Mouse (Mus musculus) MEL (cell line): ENCODE data around the gene Sipa1l2. TPM values are rescaled to one million over a fixed set of nuclear protein-coding genes. Genes with fewer than 3 reads are reported as not detected.

Source experiments
- DNase-seq: peaks from one replicate; pipeline ENCODE4 v3.0.0; 2011; ENCODE audit warnings: low read depth, low spot score
- H3K27ac ChIP-seq: 2 replicates; pipeline ENCODE4 v1.5.1; 2012; ENCODE audit warnings: low read depth, mild to moderate bottlenecking, control low read depth, low read length, moderate library complexity; ENCODE audit not compliant: control insufficient read depth
- H3K27me3 ChIP-seq, 2 experiments: fragments of 150-350 bp in 1 of 2; sonication (generic) in 1 of 2; 2 replicates each; pipeline ENCODE4 v1.6.1; 2012; ENCODE audit warnings: low read length in 2 of 2, mild to moderate bottlenecking in 2 of 2, improper control_type of control experiment in 1 of 2, moderate library complexity in 1 of 2; ENCODE audit not compliant: insufficient read depth in 2 of 2, control insufficient read depth in 1 of 2
- H3K36me3 ChIP-seq, 2 experiments: 2 replicates each; pipeline ENCODE4 v1.6.1; 2012 to 2014; ENCODE audit warnings: low read length in 2 of 2, improper control_type of control experiment in 1 of 2, inconsistent platforms in 1 of 2, mild to moderate bottlenecking in 1 of 2; ENCODE audit not compliant: insufficient read depth in 2 of 2, control insufficient read depth in 1 of 2
- H3K4me1 ChIP-seq, 2 experiments: fragments of 150-350 bp in 1 of 2; sonication (generic) in 1 of 2; 2 replicates each; pipeline ENCODE4 v1.6.1; 2012; ENCODE audit warnings: low read length in 2 of 2, improper control_type of control experiment in 1 of 2, mild to moderate bottlenecking in 1 of 2; ENCODE audit not compliant: insufficient read depth in 2 of 2, control insufficient read depth in 1 of 2
- H3K4me3 ChIP-seq, 2 experiments: fragments of 150-350 bp in 1 of 2; sonication (generic) in 1 of 2; 2 replicates each; pipeline ENCODE4 v1.5.1; 2012; ENCODE audit warnings: low read depth in 2 of 2, low read length in 2 of 2, mild to moderate bottlenecking in 2 of 2, moderate library complexity in 2 of 2, control low read depth in 1 of 2, improper control_type of control experiment in 1 of 2; ENCODE audit not compliant: control insufficient read depth in 1 of 2, insufficient read depth in 1 of 2
- H3K79me2 ChIP-seq: 2 replicates; pipeline ENCODE4 v1.6.1; 2012; ENCODE audit warnings: mild to moderate bottlenecking, low read length, moderate library complexity; ENCODE audit not compliant: control insufficient read depth, poor library complexity, insufficient read depth
- H3K9ac ChIP-seq: 2 replicates; pipeline ENCODE4 v1.6.1; 2012; ENCODE audit warnings: low read depth, mild to moderate bottlenecking, control low read depth, low read length, moderate library complexity; ENCODE audit not compliant: control insufficient read depth, poor library complexity, severe bottlenecking
- H3K9me3 ChIP-seq: fragments of 150-350 bp; sonication (generic); replicated peaks from 2 replicates; pipeline ENCODE4 v1.6.1; 2012; ENCODE audit warnings: mild to moderate bottlenecking, low read length, improper control_type of control experiment, moderate library complexity; ENCODE audit not compliant: insufficient read depth
- CHD1 ChIP-seq: IDR thresholded peaks from 2 replicates; pipeline ENCODE4 v1.6.1; 2012; ENCODE audit warnings: low read depth, mild to moderate bottlenecking, inconsistent platforms, low read length, improper control_type of control experiment
- CHD2 ChIP-seq: IDR thresholded peaks from 2 replicates; pipeline ENCODE4 v1.6.1; 2011; ENCODE audit warnings: low read length, improper control_type of control experiment
- CTCF ChIP-seq, 3 experiments: IDR thresholded peaks in 2 of 3; conservative IDR thresholded peaks in 1 of 3; 2 replicates each; pipeline ENCODE4 v1.5.1; 2011 to 2012; ENCODE audit warnings: low read length in 3 of 3, low read depth in 2 of 3, mild to moderate bottlenecking in 2 of 3, improper control_type of control experiment in 1 of 3, inconsistent platforms in 1 of 3, mixed read lengths in 1 of 3, moderate library complexity in 1 of 3; ENCODE audit not compliant: control insufficient read depth in 1 of 3, insufficient read depth in 1 of 3, poor library complexity in 1 of 3, severe bottlenecking in 1 of 3
- E2F4 ChIP-seq: IDR thresholded peaks from 2 replicates; pipeline ENCODE4 v1.6.1; 2011; ENCODE audit warnings: low read depth, low read length, improper control_type of control experiment, borderline replicate concordance
- ELF1 ChIP-seq: IDR thresholded peaks from 2 replicates; pipeline ENCODE4 v1.6.1; 2014; ENCODE audit warnings: low read depth, mild to moderate bottlenecking, inconsistent platforms, low read length, improper control_type of control experiment, moderate library complexity
- EP300 ChIP-seq, 2 experiments: IDR thresholded peaks; 2 replicates each; pipeline ENCODE4 v1.6.1; 2011; ENCODE audit warnings: improper control_type of control experiment in 2 of 2, low read length in 2 of 2, low read depth in 1 of 2, mild to moderate bottlenecking in 1 of 2
- GATA1 ChIP-seq: IDR thresholded peaks from 2 replicates; pipeline ENCODE4 v1.6.1; 2011; ENCODE audit warnings: low read depth, low read length, improper control_type of control experiment
- JUND ChIP-seq: IDR thresholded peaks from 2 replicates; pipeline ENCODE4 v1.6.1; 2011; ENCODE audit warnings: low read depth, mild to moderate bottlenecking, improper control_type of control experiment, low read length
- MAZ ChIP-seq: IDR thresholded peaks from 2 replicates; pipeline ENCODE4 v1.6.1; 2012; ENCODE audit warnings: low read depth, mild to moderate bottlenecking, inconsistent platforms, low read length, improper control_type of control experiment
- MXI1 ChIP-seq: IDR thresholded peaks from 2 replicates; pipeline ENCODE4 v1.6.1; 2011; ENCODE audit warnings: mild to moderate bottlenecking, low read depth, low read length, improper control_type of control experiment
- MYB ChIP-seq: IDR thresholded peaks from 2 replicates; pipeline ENCODE4 v1.6.1; 2011; ENCODE audit warnings: mild to moderate bottlenecking, low read depth, low read length, improper control_type of control experiment
- MYC ChIP-seq: IDR thresholded peaks from 2 replicates; pipeline ENCODE4 v1.6.1; 2011; ENCODE audit warnings: low read depth, mild to moderate bottlenecking, low read length, improper control_type of control experiment, moderate library complexity
- NRF1 ChIP-seq: IDR thresholded peaks from 2 replicates; pipeline ENCODE4 v1.6.1; 2014; ENCODE audit warnings: low read depth, mild to moderate bottlenecking, inconsistent platforms, low read length, improper control_type of control experiment, moderate library complexity; ENCODE audit not compliant: poor library complexity, insufficient read depth, severe bottlenecking
- RAD21 ChIP-seq: IDR thresholded peaks from 2 replicates; pipeline ENCODE4 v1.6.1; 2011; ENCODE audit warnings: mild to moderate bottlenecking, low read depth, low read length, improper control_type of control experiment
- RCOR1 ChIP-seq: IDR thresholded peaks from 2 replicates; pipeline ENCODE4 v1.6.1; 2012; ENCODE audit warnings: low read depth, mild to moderate bottlenecking, inconsistent platforms, low read length, improper control_type of control experiment
- SMC3 ChIP-seq: IDR thresholded peaks from 2 replicates; pipeline ENCODE4 v1.6.1; 2011; ENCODE audit warnings: low read depth, low read length, improper control_type of control experiment
- TAL1 ChIP-seq: IDR thresholded peaks from 2 replicates; pipeline ENCODE4 v1.6.1; 2012; ENCODE audit warnings: mild to moderate bottlenecking, inconsistent platforms, low read length, moderate library complexity, mixed read lengths
- TBP ChIP-seq: IDR thresholded peaks from 2 replicates; pipeline ENCODE4 v1.8.0; 2011; ENCODE audit warnings: low read depth, low read length, improper control_type of control experiment
- USF2 ChIP-seq, 2 experiments: IDR thresholded peaks; 2 replicates each; pipeline ENCODE4 v1.6.1; 2011 to 2012; ENCODE audit warnings: improper control_type of control experiment in 2 of 2, low read length in 2 of 2, borderline replicate concordance in 1 of 2, inconsistent platforms in 1 of 2, low read depth in 1 of 2, mild to moderate bottlenecking in 1 of 2; ENCODE audit not compliant: insufficient read depth in 1 of 2
- ZC3H11A ChIP-seq: IDR thresholded peaks from 2 replicates; pipeline ENCODE4 v1.6.1; 2012; ENCODE audit warnings: low read depth, mild to moderate bottlenecking, inconsistent platforms, low read length, improper control_type of control experiment
- ZKSCAN1 ChIP-seq: IDR thresholded peaks from 2 replicates; pipeline ENCODE4 v1.6.1; 2012; ENCODE audit warnings: low read depth, mild to moderate bottlenecking, inconsistent platforms, low read length, improper control_type of control experiment, moderate library complexity
- ZMIZ1 ChIP-seq: IDR thresholded peaks from 2 replicates; pipeline ENCODE4 v1.6.1; 2012; ENCODE audit warnings: low read depth, mild to moderate bottlenecking, inconsistent platforms, low read length, improper control_type of control experiment, moderate library complexity
- ZNF384 ChIP-seq: IDR thresholded peaks from 2 replicates; pipeline ENCODE4 v1.6.1; 2012; ENCODE audit warnings: low read depth, mild to moderate bottlenecking, inconsistent platforms, low read length, improper control_type of control experiment
- polyA plus RNA-seq, 2 experiments: library from polyadenylated mRNA; stranded (reverse) in 1 of 2; unstranded in 1 of 2; fragments of >175 nt in 1 of 2; fragments of >200 nt in 1 of 2; gene quantifications; 2 replicates each; pipeline versions ENCODE4 v1.2.1 to v1.2.4; 2012; ENCODE audit warnings: low replicate concordance in 2 of 2, low read depth in 1 of 2; ENCODE audit not compliant: insufficient read length in 2 of 2, insufficient read depth in 1 of 2, missing spikeins in 1 of 2
- total RNA-seq: library from RNA; depleted of rRNA; stranded (reverse); fragments of 300-350 nt; gene quantifications from 2 replicates; pipeline ENCODE4 v1.2.3, GENCODE M21; 2012

Gene Sipa1l2
- total and polyA plus RNA-seq, 3 experiments = not detected

DNA sequence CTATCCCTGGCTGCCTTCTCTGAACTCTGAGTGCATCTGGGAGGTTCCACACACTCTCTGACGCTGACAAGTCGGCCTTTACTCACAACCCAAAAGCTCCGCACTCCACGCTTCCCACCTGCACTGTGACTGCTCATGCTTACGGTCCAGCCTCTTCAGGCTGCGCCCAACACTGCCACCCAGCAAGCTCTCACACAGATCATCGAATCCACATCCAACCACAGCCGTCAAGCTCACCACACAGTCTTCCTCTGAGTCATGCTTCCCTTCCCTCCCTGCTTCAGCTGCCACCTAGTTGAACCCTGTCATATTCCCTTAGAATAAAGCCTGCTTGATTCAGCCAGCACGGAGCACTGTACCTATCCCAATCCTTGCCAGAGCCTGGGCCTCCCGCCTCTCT is 71.1 kb downstream of the Sipa1l2 start:
- H3K79me2 ChIP-seq = no peaks in the 10 kb centered on the region
- H3K9me3 ChIP-seq = no peaks in the 10 kb centered on the region
- DNase-seq = no peak
- no peaks in the 10 kb centered on the region for H3K4me1 ChIP-seq
- no peak overlapping the region for H3K9ac ChIP-seq
- TF ChIP-seq GATA1 (no peak), NRF1 (no peak), CTCF (IDR thresholded peaks at IDR 0.05 in 2 of 3, conservative IDR thresholded peaks at IDR 0.05 in 1 of 3; ENCODE audit: control insufficient read depth in 1 of 3, insufficient read depth in 1 of 3, low read depth in 2 of 3, low read length in 3 of 3, poor library complexity in 1 of 3, severe bottlenecking in 1 of 3) (no peak), MXI1 (no peak), CHD2 (no peak), ZKSCAN1 (no peak), JUND (no peak), RCOR1 (no peak), RAD21 (no peak), USF2 (IDR thresholded peaks at IDR 0.05; ENCODE audit: borderline replicate concordance in 1 of 2, insufficient read depth in 1 of 2, low read depth in 1 of 2, low read length in 2 of 2) (no peak), ZMIZ1 (no peak), E2F4 (no peak), ZC3H11A (no peak), TAL1 (no peak), MYC (no peak), MAZ (no peak), TBP (no peak), SMC3 (no peak), CHD1 (no peak)
- H3K4me3 ChIP-seq = no peak overlapping the region
- no peaks in the 10 kb centered on the region for H3K36me3 ChIP-seq
- no peak overlapping the region for H3K27ac ChIP-seq
- H3K27me3 ChIP-seq = no peaks in the 10 kb centered on the region

DNA sequence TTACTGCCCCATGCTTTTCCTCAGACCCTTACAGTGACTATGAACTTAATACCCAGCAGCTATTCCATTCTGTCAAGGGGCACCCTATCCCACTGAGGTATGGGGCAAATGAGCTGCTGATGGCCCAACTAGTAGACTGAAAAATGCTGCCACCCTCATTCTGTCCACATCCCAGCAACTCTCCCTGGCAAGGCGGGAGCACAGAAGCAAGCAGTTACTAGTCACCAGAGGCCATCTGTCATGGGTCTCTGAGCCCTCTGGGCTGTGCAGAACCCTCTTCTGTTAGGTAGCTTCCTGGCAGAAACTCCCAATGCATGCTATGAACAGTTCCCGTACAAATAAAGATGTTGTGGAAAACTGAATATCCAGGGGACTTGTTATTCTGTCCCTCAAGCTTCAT is 74.1 kb downstream of the Sipa1l2 start:
- Histone ChIP-seq H3K4me3 (no peak overlapping the region), H3K36me3 (no peaks in the 10 kb centered on the region), H3K27me3 (no peaks in the 10 kb centered on the region), H3K9me3 (no peaks in the 10 kb centered on the region), H3K27ac (no peak overlapping the region), H3K79me2 (no peaks in the 10 kb centered on the region), H3K4me1 (no peaks in the 10 kb centered on the region), H3K9ac (no peak overlapping the region)
- no peak for DNase-seq
- TF ChIP-seq ZC3H11A = no peak
- TF ChIP-seq MYC = no peak
- TF ChIP-seq EP300 (IDR thresholded peaks at IDR 0.05; ENCODE audit: low read depth in 1 of 2, low read length in 2 of 2) = no peak
- TF ChIP-seq CHD2 = no peak
- no peak for TF ChIP-seq ZNF384
- no peak for TF ChIP-seq MYB
- no peak for TF ChIP-seq ELF1
